Mouse (Mus musculus): Measurements from ENCODE around the gene Srgn.
A peak's percentile ranks its signal among the peaks of the same experiment; 100 is the strongest.
"Not testable (repeated sequence)": the region's sequence is repeated elsewhere in the genome, so short reads cannot be mapped to it uniquely, and the experiment has no call there.

The Srgn gene

GRCm38 (mm10) chr10:62485878-62486582, 41.2 kb downstream of the Srgn start:
- peak in 1 of 2 experiments; percentile 12 for DNase-seq (ENCODE audit: low spot score in 2 of 2)

- no peak for DNase-seq (ENCODE audit: low spot score in 2 of 2)
These were observed 46.0 kb downstream of the Srgn start for GRCm38 (mm10) chr10:62481108-62481852.

GRCm38 (mm10) chr10:62476980-62477379, 50.3 kb downstream of the Srgn start:
- no peak for DNase-seq (ENCODE audit: low spot score in 2 of 2)

GRCm38 (mm10) chr10:62474944-62475343, 52.3 kb downstream of the Srgn start:
- DNase-seq (ENCODE audit: low spot score in 2 of 2), result no peak

GRCm38 (mm10) chr10:62471105-62471504, 56.1 kb downstream of the Srgn start:
- DNase-seq (ENCODE audit: low spot score in 2 of 2), result no peak

GRCm38 (mm10) chr10:62469736-62470135, 57.5 kb downstream of the Srgn start:
- no peak for DNase-seq (ENCODE audit: low spot score in 2 of 2)

- no peak for DNase-seq (ENCODE audit: low spot score in 2 of 2)
These were observed 65.9 kb downstream of the Srgn start for GRCm38 (mm10) chr10:62461321-62461720.

GRCm38 (mm10) chr10:62452001-62452400, 75.2 kb downstream of the Srgn start:
- DNase-seq (ENCODE audit: low spot score in 2 of 2), result not testable (repeated sequence)

GRCm38 (mm10) chr10:62450280-62450640, 77.0 kb downstream of the Srgn start:
- DNase-seq (ENCODE audit: low spot score in 2 of 2), result no peak

GRCm38 (mm10) chr10:62449364-62450279, 77.6 kb downstream of the Srgn start, which contains the start of the genes 4930507D05Rik and Supv3l1:
Gene 4930507D05Rik, plus strand, starts transcription at chr10:62449489.
Gene Supv3l1, minus strand, starts transcription at chr10:62449738.
- peak; percentile 78 to 84 for DNase-seq (ENCODE audit: low spot score in 2 of 2)
